Mouse (Mus musculus) gastrocnemius, postnatal 14 days (tissue): ENCODE measurements around the gene Tbrg4. TPM values are rescaled to one million over a fixed set of nuclear protein-coding genes. Genes with fewer than 3 reads are reported as not detected.

Experiments
- total RNA-seq, 2 experiments: library from RNA; stranded (reverse); gene quantifications; 2 replicates each; pipeline ENCODE4 v1.2.3; 2021

Tbrg4 gene
- total RNA-seq, 2 experiments from 2014 or later: 63.5 to 64.6 TPM

Other genes starting within 250 kb of the Tbrg4 start
- 10 to 100 TPM; 28.9 to 30.2 TPM for gene Zmiz2, start 237.0 kb downstream of the Tbrg4 start, total RNA-seq
- 100 to 1,000 TPM; 427 to 511 TPM for gene Ppia, start 210.6 kb downstream of the Tbrg4 start, total RNA-seq
- 10 to 100 TPM; 41.3 to 46.3 TPM for gene H2afv, start 181.6 kb downstream of the Tbrg4 start, total RNA-seq
- 10 to 100 TPM; 28.5 to 37.4 TPM for gene Purb, start 150.2 kb downstream of the Tbrg4 start, total RNA-seq
- gene Myo1g, start 105.1 kb downstream of the Tbrg4 start, total RNA-seq: 1 to 10 TPM in 1 of 2 experiments, under 1 TPM in 1; 0.94 to 1.2 TPM
- gene Ccm2, start 79.2 kb downstream of the Tbrg4 start, total RNA-seq: 10 to 100 TPM; 20.8 to 21.6 TPM
- gene Nacad, start 20.0 kb downstream of the Tbrg4 start, total RNA-seq: under 1 TPM; 0.18 to 0.82 TPM
- not detected for gene Wap, start 12.6 kb upstream of the Tbrg4 start, total RNA-seq
- under 1 TPM; 0.38 to 0.68 TPM for gene Ramp3, start 32.5 kb upstream of the Tbrg4 start, total RNA-seq
- gene Gm11983, start 211.6 kb upstream of the Tbrg4 start, total RNA-seq: not detected